Mouse (Mus musculus) limb, embryonic 14.5 days (tissue): Measurements from ENCODE around the gene Gm5460. TPM values are rescaled to one million over a fixed set of nuclear protein-coding genes. Genes with fewer than 3 reads are reported as not detected.

Source experiments
- ATAC-seq: fragments of 200-750 bp; cut with Nextera tagmentation; 2 replicates; pipeline ENCODE4 v1.8.0; 2017; ENCODE audit warnings: low read depth, moderate number of reproducible peaks, moderate TSS enrichment; ENCODE audit not compliant: low FRiP score
- DNase-seq: peaks from one replicate; pipeline ENCODE4 v3.0.0-alpha.2; 2015; ENCODE audit warnings: low spot score
- H3K27ac ChIP-seq: fragments of 300-500 bp; sonication (generic); replicated peaks from 2 replicates; pipeline ENCODE4 v1.5.1; 2014; ENCODE audit warnings: low read depth, mild to moderate bottlenecking, low read length, moderate library complexity, mixed read lengths
- H3K27me3 ChIP-seq: fragments of 300-500 bp; sonication (generic); 2 replicates; pipeline ENCODE4 v1.6.1; 2014; ENCODE audit warnings: low read length, mixed read lengths; ENCODE audit not compliant: control insufficient read depth, insufficient read depth
- H3K36me3 ChIP-seq: fragments of 300-500 bp; sonication (generic); 2 replicates; pipeline ENCODE4 v1.6.1; 2014; ENCODE audit warnings: mild to moderate bottlenecking, low read length, moderate library complexity, mixed read lengths; ENCODE audit not compliant: control insufficient read depth, insufficient read depth
- H3K4me1 ChIP-seq: fragments of 300-500 bp; sonication (generic); 2 replicates; pipeline ENCODE4 v1.6.1; 2014; ENCODE audit warnings: antibody characterized with exemption, low read length, mixed read lengths; ENCODE audit not compliant: control insufficient read depth, insufficient read depth
- H3K4me2 ChIP-seq: fragments of 300-500 bp; sonication (generic); replicated peaks from 2 replicates; pipeline ENCODE4 v1.6.1; 2014; ENCODE audit warnings: low read depth, mild to moderate bottlenecking, low read length, moderate library complexity; ENCODE audit not compliant: severe bottlenecking
- H3K4me3 ChIP-seq: fragments of 300-500 bp; sonication (generic); replicated peaks from 2 replicates; pipeline ENCODE4 v1.5.1; 2014; ENCODE audit warnings: low read length
- H3K9ac ChIP-seq: fragments of 300-500 bp; sonication (generic); 2 replicates; pipeline ENCODE4 v1.6.1; 2014; ENCODE audit warnings: mild to moderate bottlenecking, low read depth, low read length, moderate library complexity; ENCODE audit not compliant: severe bottlenecking
- H3K9me3 ChIP-seq: fragments of 300-500 bp; sonication (generic); 2 replicates; pipeline ENCODE4 v1.6.1; 2016; ENCODE audit warnings: low read length; ENCODE audit not compliant: control insufficient read depth
- POLR2A ChIP-seq: fragments of 200-500 bp; IDR thresholded peaks from 2 replicates; pipeline ENCODE4 v1.8.0; 2012; ENCODE audit warnings: inconsistent platforms, mild to moderate bottlenecking, moderate library complexity, borderline replicate concordance; ENCODE audit not compliant: insufficient read depth, insufficient read length; ENCODE audit errors: extremely low read depth
- WGBS: fragments of 180-500 bp; shearing (Covaris S2); extraction: QIAGEN DNeasy Blood & Tissue Kit; methylation state at CpG from one replicate; pipeline ENCODE4 v1.1.7; 2014; 5-methylcytosine and 5-hydroxymethylcytosine counted together
- polyA plus RNA-seq, 2 experiments: library from polyadenylated mRNA; depleted of rRNA in 1 of 2; stranded (reverse) in 1 of 2; unstranded in 1 of 2; fragments of >200 nt; fragmentation: Nextera tagmentation in 1 of 2; extraction: Ambion mirVana in 1 of 2; gene quantifications; 2 replicates each; pipeline versions ENCODE4 v1.2.1 to v1.2.3; 2012 to 2014

Gm5460 gene
- polyA plus RNA-seq, 2 experiments = not detected

DNA sequence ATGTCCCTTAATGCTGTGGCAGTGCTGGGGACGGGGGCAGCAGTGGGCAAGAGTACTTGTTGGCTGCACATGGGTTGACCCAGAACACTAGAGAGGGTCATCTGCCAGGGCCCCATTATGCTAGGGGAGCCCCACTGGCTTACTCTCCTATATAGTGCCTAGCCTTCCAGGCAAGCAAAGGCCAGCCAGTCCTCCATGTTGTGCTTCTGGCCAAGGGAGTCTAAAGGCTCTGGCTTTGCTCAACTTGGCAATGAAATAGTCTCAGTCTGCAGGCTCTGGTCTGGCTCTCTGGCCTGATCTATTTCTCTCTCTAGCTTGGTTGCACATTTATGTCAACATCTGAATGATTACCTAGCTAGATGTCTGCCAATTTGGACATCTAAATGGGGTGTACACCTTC lies 76.3 kb downstream of the Gm5460 start:
- no peak overlapping the region for H3K9ac ChIP-seq
- DNase-seq (no peak), ATAC-seq (no peak)
- no peak for TF ChIP-seq POLR2A
- H3K4me1 ChIP-seq = peaks cover 1% of the 10 kb centered on the region; the same call in 1 of the 2 replicates
- H3K36me3 ChIP-seq = no peaks in the 10 kb centered on the region
- H3K27ac ChIP-seq = no peak overlapping the region
- no peaks in the 10 kb centered on the region for H3K27me3 ChIP-seq
- no peaks in the 10 kb centered on the region for H3K9me3 ChIP-seq
- WGBS = 86% methylated on average over 1 of the region's 1 CpGs
- no peak overlapping the region for H3K4me3 ChIP-seq
- no peak overlapping the region for H3K4me2 ChIP-seq

DNA sequence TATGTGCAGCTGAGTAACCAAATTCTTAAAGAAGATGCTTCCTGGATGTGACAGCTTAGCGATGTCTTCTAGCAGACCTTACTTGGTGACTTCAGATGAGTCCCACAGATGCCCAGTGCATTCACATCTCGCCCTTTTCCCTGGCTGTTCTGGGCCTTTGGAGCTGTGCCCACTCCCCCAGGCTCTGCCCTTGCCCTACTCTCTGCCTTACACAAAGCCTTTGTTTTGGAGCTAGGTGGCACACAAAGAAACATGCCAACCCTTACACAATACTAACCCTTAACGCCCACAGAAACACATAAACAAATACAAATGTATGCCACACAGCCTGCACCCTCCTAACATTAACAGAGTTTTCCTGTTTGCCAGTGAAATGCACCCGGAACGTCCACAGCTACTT lies 79.6 kb downstream of the Gm5460 start:
- Histone ChIP-seq H3K36me3 (no peaks in the 10 kb centered on the region), H3K27ac (no peak overlapping the region), H3K4me1 (no peaks in the 10 kb centered on the region), H3K9ac (no peak overlapping the region), H3K9me3 (no peaks in the 10 kb centered on the region), H3K4me2 (no peak overlapping the region), H3K4me3 (no peak overlapping the region), H3K27me3 (no peaks in the 10 kb centered on the region)
- DNase-seq (no peak), ATAC-seq (no peak)
- 82% methylated on average over 5 of the region's 5 CpGs for WGBS
- TF ChIP-seq POLR2A = no peak

Other genes starting within 250 kb of the Gm5460 start
- 52.9 and 77.9 TPM in 2 replicates for gene Gdf10, start 93.2 kb upstream of the Gm5460 start, polyA plus RNA-seq (2012; rRNA removed)
- 38.8 and 49.0 TPM in 2 replicates for gene Gdf10, start 93.2 kb upstream of the Gm5460 start, polyA plus RNA-seq (2014; fragmentation: Nextera tagmentation; extraction: Ambion mirVana)
- 0.03 and 0.04 TPM in 2 replicates for gene Gdf2, start 75.7 kb upstream of the Gm5460 start, polyA plus RNA-seq (2012; rRNA removed)
- not detected in 2 replicates for gene Gdf2, start 75.7 kb upstream of the Gm5460 start, polyA plus RNA-seq (2014; fragmentation: Nextera tagmentation; extraction: Ambion mirVana)
- gene Rbp3, start 62.8 kb upstream of the Gm5460 start, polyA plus RNA-seq (2012; rRNA removed) = not detected in 2 replicates
- gene Rbp3, start 62.8 kb upstream of the Gm5460 start, polyA plus RNA-seq (2014; fragmentation: Nextera tagmentation; extraction: Ambion mirVana) = not detected in 2 replicates
- gene Zfp488, start 38.0 kb upstream of the Gm5460 start, polyA plus RNA-seq (2012; rRNA removed) = 0.65 and 0.77 TPM in 2 replicates
- gene Zfp488, start 38.0 kb upstream of the Gm5460 start, polyA plus RNA-seq (2014; fragmentation: Nextera tagmentation; extraction: Ambion mirVana) = 0.21 and 0.30 TPM in 2 replicates
- not detected in 2 replicates for gene Gm30083, start 1.6 kb upstream of the Gm5460 start, polyA plus RNA-seq (2012; rRNA removed)
- not detected in 2 replicates for gene Gm30083, start 1.6 kb upstream of the Gm5460 start, polyA plus RNA-seq (2014; fragmentation: Nextera tagmentation; extraction: Ambion mirVana)
- not detected in 2 replicates for gene Antxrl, start 35.9 kb downstream of the Gm5460 start, polyA plus RNA-seq (2012; rRNA removed)
- gene Antxrl, start 35.9 kb downstream of the Gm5460 start, polyA plus RNA-seq (2014; fragmentation: Nextera tagmentation; extraction: Ambion mirVana) = not detected in 2 replicates
- 14.5 and 23.7 TPM in 2 replicates for gene Anxa8, start 69.2 kb downstream of the Gm5460 start, polyA plus RNA-seq (2012; rRNA removed)
- gene Anxa8, start 69.2 kb downstream of the Gm5460 start, polyA plus RNA-seq (2014; fragmentation: Nextera tagmentation; extraction: Ambion mirVana) = 35.9 and 42.5 TPM in 2 replicates
- not detected in 2 replicates for gene A630023A22Rik, start 86.0 kb downstream of the Gm5460 start, polyA plus RNA-seq (2012; rRNA removed)
- gene A630023A22Rik, start 86.0 kb downstream of the Gm5460 start, polyA plus RNA-seq (2014; fragmentation: Nextera tagmentation; extraction: Ambion mirVana) = not detected in 2 replicates
- gene Npy4r, start 135.7 kb downstream of the Gm5460 start, polyA plus RNA-seq (2012; rRNA removed) = 0.01 and 0.06 TPM in 2 replicates
- 0.06 TPM in 1 of 2 replicates, not detected in the other for gene Npy4r, start 135.7 kb downstream of the Gm5460 start, polyA plus RNA-seq (2014; fragmentation: Nextera tagmentation; extraction: Ambion mirVana)
- gene Gprin2, start 184.9 kb downstream of the Gm5460 start, polyA plus RNA-seq (2012; rRNA removed) = 1.2 and 3.4 TPM in 2 replicates
- gene Gprin2, start 184.9 kb downstream of the Gm5460 start, polyA plus RNA-seq (2014; fragmentation: Nextera tagmentation; extraction: Ambion mirVana) = 0.70 and 0.81 TPM in 2 replicates
- 0.65 and 0.83 TPM in 2 replicates for gene Syt15, start 202.8 kb downstream of the Gm5460 start, polyA plus RNA-seq (2012; rRNA removed)
- 0.51 and 0.53 TPM in 2 replicates for gene Syt15, start 202.8 kb downstream of the Gm5460 start, polyA plus RNA-seq (2014; fragmentation: Nextera tagmentation; extraction: Ambion mirVana)